Mouse (Mus musculus) heart, adult 8-10 months (tissue): ENCODE measurements around the gene Prpf19. TPM values are rescaled to one million over a fixed set of nuclear protein-coding genes. Genes with fewer than 3 reads are reported as not detected.
A peak's percentile ranks its signal among the peaks of the same experiment; 100 is the strongest.

Experiments
- DNase-seq: peaks from one replicate; pipeline ENCODE4 v3.0.0; 2022; ENCODE audit warnings: low spot score
- total RNA-seq, 4 experiments: library from RNA; stranded (reverse); gene quantifications; 2 replicates each; pipeline ENCODE4 v1.2.4; 2022

Gene Prpf19
- total RNA-seq, 4 experiments from 2014 or later, result 259 to 280 (median 264) TPM

DNA sequence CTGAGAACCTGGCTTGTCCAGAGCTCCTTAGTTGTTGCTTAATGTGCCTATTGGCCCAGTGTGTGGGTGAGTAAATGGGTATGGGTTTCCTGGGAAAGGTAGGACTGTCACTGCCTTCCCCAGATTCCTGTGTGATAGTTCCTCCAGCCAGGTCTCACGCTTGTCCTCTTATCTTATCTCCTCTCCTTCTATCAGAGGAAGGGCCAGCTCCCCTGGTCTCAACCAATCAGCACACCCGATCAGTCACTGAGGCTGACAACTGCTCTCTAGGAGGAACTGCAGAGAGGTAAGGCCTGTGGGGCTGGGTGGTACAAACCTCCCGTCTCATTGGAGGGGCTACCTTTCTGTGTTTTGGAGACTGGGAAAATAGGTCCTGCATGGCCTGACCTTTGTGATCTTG, 43.7 kb downstream of the Prpf19 start:
- no peak for DNase-seq

DNA sequence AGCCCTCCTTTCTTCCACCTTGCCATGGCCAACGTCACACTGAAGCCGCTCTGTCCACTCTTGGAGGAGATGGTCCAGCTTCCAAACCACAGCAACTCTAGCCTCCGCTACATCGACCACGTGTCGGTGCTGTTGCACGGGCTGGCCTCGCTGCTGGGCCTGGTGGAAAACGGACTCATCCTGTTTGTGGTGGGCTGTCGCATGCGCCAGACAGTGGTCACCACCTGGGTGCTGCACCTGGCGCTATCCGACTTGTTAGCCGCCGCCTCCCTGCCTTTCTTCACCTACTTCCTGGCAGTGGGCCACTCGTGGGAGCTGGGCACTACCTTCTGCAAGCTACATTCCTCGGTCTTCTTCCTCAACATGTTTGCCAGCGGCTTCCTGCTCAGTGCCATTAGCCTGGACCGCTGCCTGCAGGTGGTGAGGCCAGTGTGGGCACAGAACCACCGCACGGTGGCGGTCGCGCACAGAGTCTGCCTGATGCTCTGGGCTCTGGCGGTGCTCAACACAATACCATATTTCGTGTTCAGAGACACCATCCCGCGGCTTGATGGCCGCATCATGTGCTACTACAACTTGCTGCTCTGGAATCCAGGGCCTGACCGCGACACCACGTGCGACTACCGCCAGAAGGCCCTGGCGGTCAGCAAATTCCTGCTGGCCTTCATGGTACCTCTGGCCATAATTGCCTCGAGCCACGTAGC, 45.2 kb downstream of the Prpf19 start:
- DNase-seq, result no peak

DNA sequence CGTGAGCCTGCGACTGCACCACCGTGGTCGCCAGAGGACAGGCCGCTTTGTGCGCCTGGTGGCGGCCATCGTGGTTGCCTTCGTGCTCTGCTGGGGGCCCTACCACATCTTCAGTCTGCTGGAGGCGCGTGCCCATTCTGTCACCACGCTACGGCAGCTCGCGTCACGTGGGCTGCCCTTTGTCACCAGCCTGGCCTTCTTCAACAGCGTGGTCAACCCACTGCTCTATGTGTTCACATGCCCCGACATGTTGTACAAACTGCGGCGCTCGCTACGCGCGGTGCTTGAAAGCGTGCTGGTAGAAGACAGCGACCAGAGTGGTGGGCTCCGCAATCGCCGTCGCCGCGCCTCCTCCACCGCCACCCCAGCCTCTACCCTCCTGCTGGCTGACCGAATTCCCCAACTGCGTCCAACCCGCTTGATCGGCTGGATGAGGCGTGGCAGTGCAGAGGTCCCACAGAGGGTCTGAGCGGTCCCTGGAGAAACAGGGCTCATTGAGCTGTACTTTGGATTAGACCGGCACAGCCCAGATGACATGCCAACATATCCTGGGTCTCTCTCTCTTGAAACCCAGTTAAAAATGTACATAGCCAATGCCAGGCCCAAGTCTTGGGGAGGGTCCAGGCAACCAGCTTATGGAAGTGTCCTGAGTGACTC, 45.9 kb downstream of the Prpf19 start:
- no peak for DNase-seq

DNA sequence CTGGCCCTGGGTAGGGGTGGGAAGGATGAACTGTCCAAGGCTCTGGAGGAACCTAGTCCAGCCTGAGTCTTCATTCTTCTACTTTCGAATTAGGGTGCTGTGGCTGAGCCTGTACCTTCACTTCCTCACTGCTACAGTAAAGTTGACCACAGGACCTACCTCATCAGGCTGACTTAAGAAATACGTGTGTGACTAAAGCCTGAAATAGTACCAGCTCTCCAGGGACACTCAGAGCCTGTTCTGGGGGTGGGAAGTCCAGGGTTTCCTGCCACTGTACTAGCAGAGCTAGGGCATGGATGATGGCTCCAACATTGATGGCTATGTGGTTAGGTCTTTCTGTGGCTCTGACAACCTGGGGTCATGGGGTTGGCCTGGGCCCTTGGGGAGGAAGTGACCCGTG, 48.9 kb downstream of the Prpf19 start:
- DNase-seq, result no peak

DNA sequence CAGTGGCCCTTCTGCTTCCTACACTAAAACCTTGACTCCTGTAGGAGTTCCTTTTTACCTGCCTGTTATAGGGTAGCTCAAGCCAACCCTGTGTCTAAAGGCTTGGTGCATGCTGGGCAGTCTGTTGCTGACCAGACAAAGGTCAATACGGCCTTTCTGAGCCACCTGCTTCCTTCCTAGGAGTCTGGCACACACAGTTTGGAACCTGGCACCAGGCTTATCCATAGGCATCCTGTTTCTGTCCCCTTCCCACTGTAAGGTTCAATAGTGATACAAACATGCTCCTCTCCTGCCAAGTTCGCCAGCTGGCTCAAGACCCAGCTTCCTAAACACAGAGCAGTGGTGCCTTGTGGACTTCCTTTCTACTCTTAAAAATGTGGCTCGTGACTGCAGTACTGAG, 51.5 kb downstream of the Prpf19 start:
- DNase-seq, result no peak

DNA sequence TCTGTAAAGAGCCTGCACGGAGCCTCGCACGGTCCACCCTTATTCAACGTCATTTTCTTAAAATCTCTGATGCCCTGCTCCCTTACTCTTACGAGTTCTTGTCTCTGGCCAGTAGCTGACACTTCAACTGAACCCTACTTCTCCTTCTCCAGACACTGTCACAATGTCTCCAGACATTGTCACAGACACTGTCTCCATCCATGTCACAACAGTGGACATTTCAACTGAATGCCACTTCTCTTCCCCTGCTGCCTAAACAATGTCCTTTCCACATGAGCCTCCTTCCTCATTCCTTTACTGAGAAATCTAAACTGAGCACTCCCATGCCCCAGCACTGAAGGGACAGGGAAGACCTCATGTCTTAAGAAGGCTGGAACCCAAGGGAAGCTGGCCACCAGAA, 52.2 kb downstream of the Prpf19 start:
- no peak for DNase-seq

DNA sequence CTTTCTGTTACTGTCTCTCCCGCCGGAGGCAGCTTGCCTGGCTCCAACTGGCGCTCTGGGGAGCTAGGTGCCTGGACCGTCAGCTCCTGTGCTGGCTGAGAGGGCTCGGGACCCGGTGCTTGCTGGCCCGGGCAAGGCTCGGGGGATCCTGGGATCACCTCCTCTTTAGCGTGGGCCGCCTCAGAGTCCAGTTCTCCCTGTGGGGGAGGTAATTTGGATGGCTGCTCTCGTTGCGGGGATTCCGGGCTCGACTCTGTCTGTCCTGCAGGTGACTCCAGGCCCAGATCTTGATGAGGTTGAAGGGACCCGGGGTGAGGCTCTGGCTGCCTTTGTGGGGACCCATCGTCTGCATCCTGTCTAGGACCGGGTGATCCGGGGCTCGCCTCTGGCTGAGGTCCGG, 53.4 kb downstream of the Prpf19 start:
- no peak for DNase-seq

DNA sequence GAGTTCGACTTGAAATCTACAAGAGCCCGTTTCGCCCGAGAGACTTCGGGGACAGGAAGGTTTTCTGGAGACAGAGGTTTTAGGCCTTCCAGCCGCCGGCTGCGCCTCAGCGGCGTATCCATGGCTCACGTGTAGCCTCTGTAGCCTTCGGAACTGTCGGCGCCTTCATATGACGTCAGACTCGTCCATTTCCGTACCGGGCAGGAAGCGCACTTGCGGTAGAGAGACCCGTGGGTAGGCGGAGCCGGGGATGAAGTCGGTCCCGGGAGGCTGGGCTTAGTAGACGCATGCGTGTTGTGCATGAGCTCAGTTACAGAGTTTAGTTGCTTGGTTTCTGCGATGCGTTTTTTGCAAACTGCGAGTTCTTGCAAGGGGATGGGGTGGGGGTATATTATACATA, 54.1 kb downstream of the Prpf19 start, which contains the start of gene Ccdc86:
Gene Ccdc86 (minus strand): TSS at position 155 of the 400 bp plus-strand sequence.
- peak; percentile 96 for DNase-seq

DNA sequence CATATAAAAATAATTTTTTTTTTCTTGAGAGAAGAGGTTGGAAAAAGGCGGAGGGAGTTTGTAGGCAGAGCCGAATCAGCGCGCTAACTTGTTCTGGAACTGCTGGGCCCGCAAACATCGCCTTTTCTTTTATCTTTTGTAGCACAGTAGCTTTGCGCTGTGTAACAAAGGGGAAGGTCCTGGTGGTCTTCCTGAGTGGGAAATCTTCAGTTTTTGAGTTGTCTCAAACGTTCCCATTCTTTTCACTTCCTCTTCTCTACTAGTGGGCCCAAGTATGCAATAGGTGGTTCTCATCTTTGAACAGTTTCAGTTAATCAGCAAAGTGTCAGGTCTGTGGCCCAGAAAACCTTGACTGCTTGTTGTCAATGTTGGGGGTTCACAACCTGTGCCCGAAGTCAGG, 54.5 kb downstream of the Prpf19 start:
- no peak for DNase-seq

DNA sequence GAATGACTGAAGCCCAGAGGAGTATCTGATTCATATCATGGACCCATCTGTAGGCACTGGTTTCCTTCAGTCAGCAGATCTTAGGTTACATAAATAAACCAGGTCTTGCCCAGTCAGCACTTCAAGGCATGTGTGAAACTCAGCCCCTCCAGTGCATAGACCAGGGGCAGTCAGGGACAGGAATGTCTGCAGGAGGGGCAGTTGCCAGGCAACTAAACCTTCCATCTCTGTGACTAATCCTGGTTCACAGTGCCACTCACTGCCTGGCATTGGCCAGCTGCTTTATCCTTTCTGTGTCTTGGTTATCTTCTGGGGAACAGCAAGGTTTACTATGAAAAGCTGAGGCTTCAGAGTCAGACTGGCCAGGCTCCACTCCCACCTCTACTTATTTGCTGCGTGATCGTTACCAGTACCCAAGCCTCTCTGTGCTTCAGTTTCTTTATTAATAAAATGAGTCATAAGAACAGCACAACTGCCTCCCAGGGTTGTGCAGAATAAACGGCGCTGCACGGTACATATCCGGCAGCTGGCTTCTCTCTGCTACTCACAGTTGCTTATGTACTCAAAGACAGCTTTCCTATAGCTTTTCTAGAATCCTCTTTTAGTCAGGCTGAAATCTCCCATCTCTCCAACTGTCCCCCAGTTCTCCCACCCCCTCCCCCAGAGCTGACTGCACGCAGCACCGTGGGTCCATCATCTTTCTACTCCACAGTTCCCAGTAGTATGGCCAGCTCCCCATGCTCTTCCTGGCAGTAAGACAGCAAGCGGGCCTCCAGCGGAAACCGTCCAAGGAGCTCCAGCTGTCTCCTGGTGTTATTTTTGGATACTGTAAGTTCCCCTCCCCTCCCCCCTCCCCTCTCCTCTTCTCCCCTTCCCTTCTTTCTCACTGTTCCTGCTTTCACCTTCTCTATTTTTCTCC, 57.2 kb downstream of the Prpf19 start:
- DNase-seq, result peak; percentile 24

Other genes starting within 250 kb of the Prpf19 start
- gene Pga5, start 217.2 kb upstream of the Prpf19 start, total RNA-seq, result not detected
- gene Vps37c, start 206.5 kb upstream of the Prpf19 start, total RNA-seq, result 10 to 100 TPM; 21.0 to 25.1 (median 23.0) TPM
- gene Cd5, start 156.2 kb upstream of the Prpf19 start, total RNA-seq, result under 1 TPM; 0.16 to 0.26 (median 0.21) TPM
- under 1 TPM in 1 of 4 experiments, not detected in 3; 0.37 TPM for gene Cd6, start 65.2 kb upstream of the Prpf19 start, total RNA-seq
- gene Slc15a3, start 55.5 kb upstream of the Prpf19 start, total RNA-seq, result 1 to 10 TPM; 1.7 to 2.7 (median 2.1) TPM
- 10 to 100 TPM in 3 of 4 experiments, 1 to 10 TPM in 1; 9.2 to 11.3 (median 10.9) TPM for gene Tmem132a, start 25.3 kb upstream of the Prpf19 start, total RNA-seq
- 100 to 1,000 TPM; 103 to 117 (median 104) TPM for gene Tmem109, start 13.2 kb upstream of the Prpf19 start, total RNA-seq
- not detected for gene Zp1, start 25.4 kb downstream of the Prpf19 start, total RNA-seq
- under 1 TPM in 1 of 4 experiments, not detected in 3; 0.19 TPM for gene Ptgdr2, start 41.9 kb downstream of the Prpf19 start, total RNA-seq
- 1 to 10 TPM; 5.6 to 7.3 (median 6.4) TPM for gene Ccdc86, start 54.0 kb downstream of the Prpf19 start, total RNA-seq
- gene Ms4a10, start 79.4 kb downstream of the Prpf19 start, total RNA-seq, result not detected
- not detected for gene Ms4a15, start 98.0 kb downstream of the Prpf19 start, total RNA-seq
- gene Ms4a18, start 122.8 kb downstream of the Prpf19 start, total RNA-seq, result not detected
- gene Ms4a8a, start 185.9 kb downstream of the Prpf19 start, total RNA-seq, result 1 to 10 TPM in 3 of 4 experiments, under 1 TPM in 1; 0.82 to 4.2 (median 1.4) TPM
- gene 1700017D01Rik, start 235.6 kb downstream of the Prpf19 start, total RNA-seq, result not detected